Mouse (Mus musculus) brown adipose tissue, adult 24 weeks (tissue): ENCODE measurements at regions not wholly inside any gene's neighbourhood (a gene's known extent, or its start where the extent isn't known, plus 50 kb on each side); places are given as distances from the start of the nearest gene placed in this dataset.

Experiments used
- H3K27ac ChIP-seq: fragments of 200-500 bp; replicated peaks from 2 replicates; pipeline ENCODE4 v1.5.1; 2012; ENCODE audit warnings: low read depth, mild to moderate bottlenecking, low read length
- H3K4me1 ChIP-seq: fragments of 200-500 bp; 2 replicates; pipeline ENCODE4 v1.6.1; 2012; ENCODE audit warnings: low read length, mixed read lengths; ENCODE audit not compliant: control insufficient read depth, insufficient read depth, insufficient read length
- H3K4me3 ChIP-seq: fragments of 200-500 bp; 2 replicates; pipeline ENCODE4 v1.5.1; 2012; ENCODE audit warnings: low read depth, mild to moderate bottlenecking, low read length, moderate library complexity; ENCODE audit not compliant: insufficient read depth

DNA sequence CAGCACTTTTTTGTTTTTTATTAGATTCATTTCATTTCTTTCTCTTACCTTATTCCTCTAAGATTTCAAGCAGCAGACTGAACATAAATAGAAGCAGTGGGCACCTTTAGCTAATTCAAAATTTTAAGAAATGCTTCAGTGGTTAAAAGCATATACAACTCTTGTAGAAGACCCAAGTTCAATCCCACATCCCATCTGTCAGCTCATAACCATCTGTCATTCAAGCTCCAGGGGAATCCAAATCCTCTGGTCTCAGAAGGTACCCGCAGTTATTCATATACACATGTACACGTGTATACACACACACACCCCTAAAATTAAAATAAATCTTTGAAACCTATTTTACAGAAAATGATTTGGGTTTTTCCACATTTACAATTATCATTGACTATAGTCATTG, 52.9 kb upstream of the Thrb start:
- Histone ChIP-seq H3K27ac (no peak overlapping the region), H3K4me1 (no peaks in the 10 kb centered on the region), H3K4me3 (no peak overlapping the region)
